Mouse (Mus musculus): ENCODE results near the gene Rmdn2.

GRCm38 (mm10) chr17:79657785-79658184 lies 46.1 kb downstream of the Rmdn2 start:
- TF ChIP-seq CEBPB (IDR thresholded peaks at IDR 0.05; ENCODE audit: low read depth) (no peak), CTCF (IDR thresholded peaks at IDR 0.05; ENCODE audit: control insufficient read depth, insufficient read depth, insufficient read length) (no peak), MAX (IDR thresholded peaks at IDR 0.05) (no peak), MYOD1 (IDR thresholded peaks at IDR 0.05; ENCODE audit: control insufficient read depth, insufficient read length, low read depth) (no peak), USF1 (IDR thresholded peaks at IDR 0.05; ENCODE audit: low read depth) (no peak), FOSL1 (IDR thresholded peaks at IDR 0.05; ENCODE audit: insufficient read depth, low read length, poor library complexity, severe bottlenecking) (no peak), MYOG (IDR thresholded peaks at IDR 0.05; ENCODE audit: control insufficient read depth, extremely low read depth, insufficient read length) (no peak)
